Mouse (Mus musculus) midbrain, embryonic 12.5 days (tissue): ENCODE data around the gene Cnbp. TPM values are rescaled to one million over a fixed set of nuclear protein-coding genes. Genes with fewer than 3 reads are reported as not detected.

Source experiments
- ATAC-seq: fragments of 200-750 bp; cut with Nextera tagmentation; 2 replicates; pipeline ENCODE4 v1.8.0; 2017; ENCODE audit warnings: low read depth, moderate TSS enrichment, moderate library complexity; ENCODE audit not compliant: low FRiP score
- H3K27ac ChIP-seq: fragments of 300-500 bp; sonication (generic); replicated peaks from 2 replicates; pipeline ENCODE4 v1.5.1; 2016; ENCODE audit warnings: mild to moderate bottlenecking
- H3K27me3 ChIP-seq: fragments of 300-500 bp; sonication (generic); 2 replicates; pipeline ENCODE4 v1.6.1; 2016; ENCODE audit warnings: mild to moderate bottlenecking
- H3K36me3 ChIP-seq: fragments of 300-500 bp; sonication (generic); 2 replicates; pipeline ENCODE4 v1.6.1; 2016
- H3K4me1 ChIP-seq: fragments of 300-500 bp; sonication (generic); 2 replicates; pipeline ENCODE4 v1.6.1; 2016
- H3K4me2 ChIP-seq: fragments of 300-500 bp; sonication (generic); replicated peaks from 2 replicates; pipeline ENCODE4 v1.6.1; 2016; ENCODE audit warnings: mild to moderate bottlenecking, moderate library complexity
- H3K4me3 ChIP-seq: fragments of 300-500 bp; sonication (generic); 2 replicates; pipeline ENCODE4 v1.5.1; 2016; ENCODE audit warnings: mild to moderate bottlenecking
- H3K9ac ChIP-seq: fragments of 300-500 bp; sonication (generic); replicated peaks from 2 replicates; pipeline ENCODE4 v1.6.1; 2016; ENCODE audit warnings: mild to moderate bottlenecking, moderate library complexity
- H3K9me3 ChIP-seq: fragments of 300-500 bp; sonication (generic); 2 replicates; pipeline ENCODE4 v1.6.1; 2016; ENCODE audit warnings: mild to moderate bottlenecking
- WGBS: fragments of 180-500 bp; shearing (Covaris S2); methylation state at CpG from one replicate; pipeline ENCODE4 v1.1.7; 2016; 5-methylcytosine and 5-hydroxymethylcytosine counted together
- polyA plus RNA-seq: library from polyadenylated mRNA; unstranded; fragments of >200 nt; fragmentation: Nextera tagmentation; extraction: Ambion mirVana; gene quantifications from 2 replicates; pipeline ENCODE4 v1.2.1, GENCODE M21; 2016

Gene Cnbp
- polyA plus RNA-seq, 1 experiment from 2014 or later = 949 TPM

DNA sequence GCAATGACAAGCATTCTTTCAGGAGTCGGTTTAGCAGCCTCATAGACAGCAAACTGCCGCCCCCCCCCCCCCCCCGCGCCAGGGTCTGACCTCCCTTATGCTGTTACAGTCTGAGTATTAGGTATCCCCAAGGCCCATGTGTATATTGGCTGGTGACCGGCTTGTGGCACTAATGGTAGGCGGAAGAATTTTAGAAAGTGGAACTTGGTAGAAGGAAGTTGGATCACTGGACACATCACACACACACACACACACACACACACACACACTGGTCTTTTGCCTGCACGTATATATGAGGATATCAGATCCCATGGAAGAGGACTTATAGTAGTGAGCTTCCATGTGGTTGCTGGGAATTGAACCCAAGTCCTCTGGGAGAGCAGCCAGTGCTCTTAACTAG is 48.4 kb downstream of the Cnbp start:
- H3K4me2 ChIP-seq = no peak overlapping the region
- no peak overlapping the region for H3K27ac ChIP-seq
- no peaks in the 10 kb centered on the region for H3K4me1 ChIP-seq
- no peak overlapping the region for H3K4me3 ChIP-seq
- no peak overlapping the region for H3K9ac ChIP-seq
- no peaks in the 10 kb centered on the region for H3K9me3 ChIP-seq
- H3K36me3 ChIP-seq = no peaks in the 10 kb centered on the region
- no peak for ATAC-seq
- WGBS = 83% methylated on average over 7 of the region's 7 CpGs
- no peaks in the 10 kb centered on the region for H3K27me3 ChIP-seq

DNA sequence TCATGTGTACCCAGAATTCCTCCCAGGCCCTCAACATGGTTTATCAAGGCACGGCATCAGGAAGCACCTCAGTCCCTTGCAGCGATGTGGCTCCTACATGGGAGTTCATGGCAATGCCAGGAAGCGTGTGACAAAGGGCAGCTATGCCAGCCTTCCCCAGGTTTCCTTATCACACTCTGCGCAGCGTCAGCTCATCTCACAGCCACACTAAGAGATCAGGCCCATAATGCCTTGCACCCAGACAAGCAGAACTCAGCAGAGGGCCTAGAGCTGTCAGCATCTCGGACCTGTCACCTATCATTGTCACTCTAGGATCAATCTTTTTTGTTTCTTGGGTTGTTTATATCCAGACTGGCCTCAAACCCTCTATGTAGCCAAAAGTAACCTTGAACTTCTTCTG is 51.3 kb downstream of the Cnbp start:
- Histone ChIP-seq H3K4me3 (no peak overlapping the region), H3K36me3 (no peaks in the 10 kb centered on the region), H3K27ac (no peak overlapping the region), H3K9me3 (no peaks in the 10 kb centered on the region), H3K27me3 (no peaks in the 10 kb centered on the region), H3K4me2 (no peak overlapping the region), H3K4me1 (no peaks in the 10 kb centered on the region), H3K9ac (no peak overlapping the region)
- ATAC-seq = no peak
- 93% methylated on average over 6 of the region's 6 CpGs for WGBS

DNA sequence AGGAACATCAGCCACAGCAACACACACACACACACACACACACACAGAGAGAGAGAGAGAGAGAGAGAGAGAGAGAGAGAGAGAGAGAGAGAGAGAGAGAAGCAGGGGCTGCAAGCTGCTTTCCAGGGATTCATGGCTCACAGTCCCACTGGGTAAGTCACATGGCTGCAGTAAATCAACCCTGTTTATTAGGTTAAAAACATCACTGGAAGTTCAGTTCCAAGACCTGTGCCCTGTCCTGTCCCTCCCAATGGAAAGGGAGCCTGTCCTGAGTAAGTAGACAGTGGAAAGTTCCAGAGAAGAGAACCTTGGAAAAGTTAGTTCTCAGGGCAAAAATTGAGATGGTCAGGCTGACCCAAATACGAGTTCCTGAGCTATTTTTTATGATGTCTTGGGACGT is 53.6 kb downstream of the Cnbp start:
- Histone ChIP-seq H3K4me1 (no peaks in the 10 kb centered on the region), H3K27ac (no peak overlapping the region), H3K4me2 (no peak overlapping the region), H3K4me3 (no peak overlapping the region), H3K36me3 (peaks cover 4% of the 10 kb centered on the region), H3K9me3 (no peaks in the 10 kb centered on the region), H3K27me3 (no peaks in the 10 kb centered on the region), H3K9ac (no peak overlapping the region)
- no peak for ATAC-seq
- 43% methylated on average over 2 of the region's 2 CpGs for WGBS

DNA sequence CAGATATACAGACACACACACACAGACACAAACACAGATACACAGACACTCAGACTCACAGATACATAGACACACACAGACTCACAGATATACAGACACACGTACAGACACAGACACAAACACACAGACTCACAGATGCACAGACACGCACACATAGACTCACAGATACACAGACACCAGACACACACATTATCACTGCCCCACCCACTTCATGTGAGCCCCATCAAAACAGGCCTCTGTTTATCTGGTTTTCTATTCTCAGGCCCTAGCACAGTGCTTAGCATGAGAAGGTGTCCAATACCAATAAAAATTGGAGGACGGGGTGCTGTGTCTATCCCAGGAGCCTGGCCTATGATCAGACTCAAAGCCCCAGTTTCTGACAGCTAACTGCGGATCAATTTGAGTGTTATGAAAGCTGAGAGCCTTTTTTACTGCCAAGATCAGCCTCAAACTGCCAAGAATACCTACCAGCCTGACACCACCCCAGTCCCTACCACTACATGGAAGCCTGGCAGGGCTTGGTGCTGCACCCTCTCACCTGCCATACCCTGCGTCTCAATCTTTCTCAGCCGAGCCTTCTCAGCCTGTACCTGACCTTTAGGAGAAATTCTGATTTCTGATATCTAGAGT is 54.5 kb downstream of the Cnbp start:
- WGBS = 96% methylated on average over 6 of the region's 6 CpGs

GRCm38 (mm10) chr6:87795385-87796150 is 55.3 kb downstream of the Cnbp start:
- no peak for ATAC-seq
- H3K27ac ChIP-seq = no peak overlapping the region
- no peak overlapping the region for H3K4me2 ChIP-seq
- WGBS = 56% methylated on average over 6 of the region's 6 CpGs
- no peak overlapping the region for H3K4me3 ChIP-seq
- H3K4me1 ChIP-seq = no peaks in the 10 kb centered on the region
- no peaks in the 10 kb centered on the region for H3K27me3 ChIP-seq
- H3K36me3 ChIP-seq = peaks cover 9% of the 10 kb centered on the region
- no peaks in the 10 kb centered on the region for H3K9me3 ChIP-seq
- H3K9ac ChIP-seq = no peak overlapping the region

More for the DNA sequence above, 54.5 kb downstream of the Cnbp start:
- Histone ChIP-seq H3K4me3 (no peak overlapping the region), H3K36me3 (peaks cover 9% of the 10 kb centered on the region), H3K27me3 (no peaks in the 10 kb centered on the region), H3K9ac (no peak overlapping the region), H3K4me2 (no peak overlapping the region), H3K27ac (no peak overlapping the region), H3K9me3 (no peaks in the 10 kb centered on the region), H3K4me1 (no peaks in the 10 kb centered on the region)
- ATAC-seq = no peak

- Histone ChIP-seq H3K4me1 (peaks cover 9% of the 10 kb centered on the region), H3K4me3 (no peak overlapping the region), H3K9me3 (no peaks in the 10 kb centered on the region), H3K9ac (no peak overlapping the region), H3K36me3 (peaks cover 9% of the 10 kb centered on the region), H3K4me2 (no peak overlapping the region), H3K27ac (no peak overlapping the region), H3K27me3 (no peaks in the 10 kb centered on the region)
- ATAC-seq = no peak
- WGBS = 95% methylated on average over 10 of the region's 10 CpGs
Measured at GRCm38 (mm10) chr6:87793821-87794510, 56.9 kb downstream of the Cnbp start.

Other genes starting within 250 kb of the Cnbp start
- gene Aplf, start 178.9 kb downstream of the Cnbp start, polyA plus RNA-seq = 10.1 and 10.2 TPM in 2 replicates
- 4.4 and 4.7 TPM in 2 replicates for gene Efcc1, start 120.2 kb downstream of the Cnbp start, polyA plus RNA-seq
- gene Gp9, start 73.0 kb downstream of the Cnbp start, polyA plus RNA-seq = 1.4 and 1.7 TPM in 2 replicates
- 10.6 and 11.0 TPM in 2 replicates for gene Rab43, start 38.9 kb downstream of the Cnbp start, polyA plus RNA-seq
- 2.3 and 2.8 TPM in 2 replicates for gene Gm45140, start 15.3 kb downstream of the Cnbp start, polyA plus RNA-seq
- 52.5 and 54.2 TPM in 2 replicates for gene Isy1, start 12.3 kb downstream of the Cnbp start, polyA plus RNA-seq
- 155 TPM in 2 replicates for gene Copg1, start 36.7 kb upstream of the Cnbp start, polyA plus RNA-seq
- gene Hmces, start 62.8 kb upstream of the Cnbp start, polyA plus RNA-seq = 37.2 and 42.1 TPM in 2 replicates
- gene H1fx, start 130.5 kb upstream of the Cnbp start, polyA plus RNA-seq = 81.7 and 87.7 TPM in 2 replicates
- gene Rab7, start 194.2 kb upstream of the Cnbp start, polyA plus RNA-seq = 209 and 214 TPM in 2 replicates
- gene Rpn1, start 233.4 kb upstream of the Cnbp start, polyA plus RNA-seq = 242 and 256 TPM in 2 replicates